Mouse (Mus musculus) small intestine, adult 2 months (tissue): ENCODE data around the gene Brca1.
A peak's percentile ranks its signal among the peaks of the same experiment; 100 is the strongest.

Experiments used
- CTCF ChIP-seq: fragments of 200-500 bp; IDR thresholded peaks from 2 replicates; pipeline ENCODE4 v1.5.1; 2012; ENCODE audit warnings: low read depth, mild to moderate bottlenecking, control low read depth, inconsistent platforms, low read length, moderate library complexity, mixed read lengths; ENCODE audit not compliant: insufficient replicate concordance, insufficient read length; ENCODE audit errors: extremely low read depth
- POLR2A ChIP-seq: fragments of 200-500 bp; IDR thresholded peaks from 2 replicates; pipeline ENCODE4 v1.6.1; 2012; ENCODE audit warnings: low read depth, mild to moderate bottlenecking, control low read depth, inconsistent platforms, low read length, moderate library complexity

DNA sequence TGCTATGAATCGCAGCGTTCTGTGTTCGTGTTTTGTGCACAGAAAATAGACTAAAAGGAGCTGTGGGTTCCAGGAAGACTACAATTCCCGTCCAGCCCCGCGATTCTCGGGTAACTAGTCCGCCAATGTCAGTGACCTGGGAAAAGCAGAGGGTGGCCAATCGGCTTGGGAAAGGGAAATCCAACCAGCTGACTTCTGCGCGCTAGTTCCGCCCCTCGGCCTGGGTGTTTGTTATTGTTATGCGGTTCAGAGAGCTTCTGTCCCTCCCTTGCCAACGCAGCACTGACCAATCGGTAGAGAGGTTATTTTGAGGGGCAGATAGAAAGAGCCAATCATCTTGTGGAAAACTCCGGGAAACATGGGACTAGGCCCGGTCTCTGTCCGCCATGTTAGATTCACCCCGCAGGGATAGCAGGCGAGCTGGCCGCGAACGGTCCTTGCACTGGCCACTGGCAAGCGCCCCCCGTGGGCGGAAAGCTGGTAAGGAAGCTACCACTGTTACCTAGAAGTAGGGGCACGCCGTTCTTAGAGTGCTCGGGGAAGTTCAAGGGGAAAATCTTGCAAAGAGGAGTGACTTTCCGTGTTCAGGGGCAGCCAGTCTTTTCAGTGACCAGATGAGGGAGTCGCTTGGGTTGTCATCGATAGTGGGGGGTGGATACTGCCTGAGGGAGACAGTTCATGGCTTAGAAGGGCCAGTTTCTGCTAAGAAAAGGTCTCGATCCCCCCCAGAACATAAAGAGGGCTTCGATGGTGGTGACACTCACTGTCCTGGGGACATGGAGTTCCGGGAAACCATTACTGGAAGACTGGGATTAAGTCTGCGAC lies 933 bp upstream of the Brca1 start:
- TF ChIP-seq CTCF (peak; percentile 3; the same call in 1 of the 2 replicates), POLR2A (peak; percentile 81)
